16 mouse cellular contexts compared by ENCODE assay signal in the genomic region with DNA sequence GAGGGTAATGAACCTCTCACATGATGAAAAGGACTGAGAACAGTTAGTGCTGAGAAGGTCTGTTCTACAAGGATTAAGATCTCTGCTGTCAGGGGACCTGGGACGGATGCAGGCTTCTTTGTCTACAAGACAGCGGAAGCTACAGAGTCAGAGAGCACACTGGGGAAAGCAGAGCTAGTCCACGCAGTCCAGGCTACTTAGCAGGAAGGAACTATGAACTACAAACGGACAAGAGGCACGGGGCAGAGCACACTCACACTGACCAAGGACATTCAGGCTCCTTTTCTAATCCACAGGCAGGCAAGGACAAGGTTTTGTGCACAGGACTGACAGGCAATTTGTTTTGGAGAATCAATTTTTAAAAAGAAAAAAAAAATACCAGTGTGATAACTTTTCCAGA.
DNase-seq lines count a peak whose midpoint lies in the region; ATAC-seq lines count a peak whose summit lies in the region.
"Had no signal": no experiment of that assay in that cellular context is flagged by ENCODE, and none has a peak within 500 bp of the region (broad histone marks: within the 10 kb centered on the region; RNA-seq: fewer than 3 reads in every experiment).

No protein-coding gene starts in this region.

- H3K9ac ChIP-seq in midbrain, embryonic 11.5 days (ENCODE audit: low read length) = no peak overlapping the region
- H3K9ac ChIP-seq in midbrain, embryonic 16.5 days (ENCODE audit: low read depth, low read length) = no peak overlapping the region
- H3K9ac ChIP-seq: forebrain, embryonic 13.5 days; forebrain, postnatal 0 days; heart, embryonic 13.5 days; hindbrain, embryonic 15.5 days had no signal

- no peak overlapping the region for H3K4me2 ChIP-seq in midbrain, embryonic 11.5 days
- H3K4me2 ChIP-seq in midbrain, embryonic 16.5 days (ENCODE audit: low read length) = no peak overlapping the region
- H3K4me2 ChIP-seq: forebrain, embryonic 13.5 days; heart, embryonic 13.5 days; hindbrain, embryonic 15.5 days had no signal

- H3K4me3 ChIP-seq in midbrain, embryonic 11.5 days (ENCODE audit: low read depth, low read length) = no peak overlapping the region
- H3K4me3 ChIP-seq in midbrain, embryonic 16.5 days (ENCODE audit: low read depth, low read length) = no peak overlapping the region
- H3K4me3 ChIP-seq: embryonic facial prominence, embryonic 10.5 days; forebrain, embryonic 13.5 days; heart, embryonic 13.5 days; hindbrain, embryonic 15.5 days had no signal

- 0 out of 2 replicates have a peak, but pooled peaks cover 5% of the 10 kb centered on the region for H3K4me1 ChIP-seq in midbrain, embryonic 11.5 days (ENCODE audit: control insufficient read depth, insufficient read depth, low read length)
- peaks cover 9% of the 10 kb centered on the region; the same call in 1 of the 2 replicates for H3K4me1 ChIP-seq in midbrain, embryonic 16.5 days (ENCODE audit: control insufficient read depth, insufficient read depth, low read length)
- H3K4me1 ChIP-seq: embryonic facial prominence, embryonic 10.5 days; heart, embryonic 13.5 days; hindbrain, embryonic 15.5 days had no signal

- WGBS in midbrain, embryonic 11.5 days = 16% methylated on average over 5 of the region's 5 CpGs
- 18% methylated on average over 5 of the region's 5 CpGs for WGBS in midbrain, embryonic 16.5 days

- no peaks in the 10 kb centered on the region for H3K9me3 ChIP-seq in midbrain, embryonic 11.5 days (ENCODE audit: control insufficient read depth, low read length)
- H3K9me3 ChIP-seq in midbrain, embryonic 16.5 days (replicated peaks; ENCODE audit: control insufficient read depth, low read length, poor library complexity, severe bottlenecking) = no peaks in the 10 kb centered on the region
- H3K9me3 ChIP-seq: embryonic facial prominence, embryonic 10.5 days; forebrain, embryonic 13.5 days; heart, embryonic 13.5 days; hindbrain, embryonic 15.5 days had no signal

- H3K36me3 ChIP-seq in midbrain, embryonic 11.5 days (ENCODE audit: control insufficient read depth, insufficient read depth, low read length) = no peaks in the 10 kb centered on the region
- no peaks in the 10 kb centered on the region for H3K36me3 ChIP-seq in midbrain, embryonic 16.5 days (ENCODE audit: control insufficient read depth, insufficient read depth, low read length)
- H3K36me3 ChIP-seq: hindbrain, embryonic 15.5 days had no signal

- peak; percentile 11; the same call in 1 of the 2 replicates for ATAC-seq in midbrain, embryonic 11.5 days (ENCODE audit: low FRiP score)
- ATAC-seq in midbrain, embryonic 16.5 days = no peak
- ATAC-seq: forebrain, embryonic 13.5 days; forebrain, postnatal 0 days; intestine, embryonic 16.5 days had no signal

- DNase-seq in adrenal gland, postnatal 14 days = peak; percentile 32
- no peak for DNase-seq in adrenal gland, postnatal 4 days (ENCODE audit: low spot score in 2 of 2)
- DNase-seq in kidney, postnatal 14 days = peak; percentile 10
- DNase-seq in kidney, adult 9 months = no peak
- DNase-seq in midbrain, embryonic 11.5 days (ENCODE audit: low spot score, missing footprints) = no peak
- DNase-seq: cerebellum, adult 2 months; cerebellum, postnatal 10 days; forebrain, postnatal 0 days; gastrocnemius, postnatal 14 days; heart, postnatal 36 days had no signal

- H3K27me3 ChIP-seq in midbrain, embryonic 11.5 days (ENCODE audit: control insufficient read depth, insufficient read depth, low read length) = no peaks in the 10 kb centered on the region; the same call in 1 of the 2 replicates
- H3K27me3 ChIP-seq in midbrain, embryonic 16.5 days (ENCODE audit: control insufficient read depth, insufficient read depth, low read depth, low read length) = no peaks in the 10 kb centered on the region
- H3K27me3 ChIP-seq: forebrain, embryonic 13.5 days; heart, embryonic 13.5 days; hindbrain, embryonic 15.5 days had no signal

- no peak overlapping the region for H3K27ac ChIP-seq in midbrain, embryonic 11.5 days (ENCODE audit: low read depth, low read length)
- H3K27ac ChIP-seq in midbrain, embryonic 16.5 days (ENCODE audit: low read length) = no peak overlapping the region
- H3K27ac ChIP-seq: embryonic facial prominence, embryonic 10.5 days; forebrain, embryonic 13.5 days; heart, embryonic 13.5 days; hindbrain, embryonic 15.5 days had no signal

Comparison
In these comparisons a context has a peak if more than half of its experiments do, and no peak if none do; other contexts are left out.
1. DNase-seq: peak in adrenal gland, postnatal 14 days (single experiment) and kidney, postnatal 14 days (single experiment); none in adrenal gland, postnatal 4 days (0 of 2), kidney, adult 9 months (single experiment) and midbrain, embryonic 11.5 days (single experiment).